Mouse (Mus musculus) frontal cortex, postnatal 10 days (tissue): ENCODE measurements around the gene Galnt16.

Source experiments
- DNase-seq, 2 experiments: peaks; one replicate each; pipeline ENCODE4 v3.0.0; 2022; ENCODE audit warnings: low spot score in 2 of 2, mixed read lengths in 1 of 2

Gene Galnt16

DNA sequence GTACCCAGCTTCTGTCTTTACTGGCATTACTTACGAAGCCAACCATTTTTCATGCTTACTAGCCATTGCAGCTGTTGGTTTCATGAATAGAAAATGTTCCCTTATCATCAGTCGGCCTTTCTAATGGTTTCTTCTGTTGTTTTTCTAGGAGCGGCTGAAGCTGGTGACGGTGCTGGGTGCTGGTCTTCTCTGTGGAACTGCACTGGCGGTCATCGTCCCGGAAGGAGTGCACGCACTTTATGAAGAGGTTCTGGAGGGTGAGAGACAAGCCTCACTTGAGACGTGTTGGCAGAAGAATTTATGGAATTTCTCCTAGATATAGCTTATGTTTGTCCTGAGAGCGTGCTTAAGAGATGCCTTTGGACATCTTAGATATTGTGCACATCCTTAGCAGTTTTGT is 144.2 kb downstream of the Galnt16 start:
- DNase-seq = no peak

DNA sequence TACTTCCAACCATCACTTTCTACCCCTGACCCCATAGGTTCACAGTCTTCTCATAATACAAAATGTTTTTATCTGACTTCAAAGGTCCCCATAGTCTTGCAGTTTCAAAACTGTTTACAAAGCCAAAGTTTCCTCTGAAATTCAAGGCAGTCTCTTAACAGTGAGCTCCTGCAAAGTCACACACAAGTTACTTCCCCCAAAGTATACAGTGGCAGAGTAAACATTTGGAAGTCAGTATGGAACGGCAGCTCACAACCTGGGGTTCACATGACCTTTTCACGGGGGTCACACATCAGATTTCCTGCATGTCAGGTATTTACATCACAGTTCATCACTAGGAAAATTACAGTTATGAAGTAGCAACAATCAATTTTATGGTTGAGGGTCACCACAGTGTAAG is 145.9 kb downstream of the Galnt16 start:
- no peak for DNase-seq

DNA sequence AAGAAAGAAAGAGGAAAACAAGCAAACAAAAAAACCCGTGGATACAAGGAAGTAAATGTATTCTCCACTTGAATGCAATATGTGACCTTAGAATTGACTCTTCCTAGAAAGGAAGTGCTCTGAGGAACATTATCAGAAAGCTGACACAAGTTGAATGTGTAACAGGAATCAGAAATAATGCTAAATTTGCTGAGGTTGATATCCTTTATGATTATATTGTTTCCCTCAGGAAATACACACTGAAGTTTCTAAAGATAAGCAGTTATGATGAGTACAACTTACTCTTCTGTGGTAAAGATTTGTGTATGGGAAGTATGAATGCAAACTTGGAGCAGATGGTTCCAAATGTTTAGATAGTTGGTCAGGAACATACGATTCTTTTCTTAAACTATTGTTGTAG is 150.3 kb downstream of the Galnt16 start:
- no peak for DNase-seq

DNA sequence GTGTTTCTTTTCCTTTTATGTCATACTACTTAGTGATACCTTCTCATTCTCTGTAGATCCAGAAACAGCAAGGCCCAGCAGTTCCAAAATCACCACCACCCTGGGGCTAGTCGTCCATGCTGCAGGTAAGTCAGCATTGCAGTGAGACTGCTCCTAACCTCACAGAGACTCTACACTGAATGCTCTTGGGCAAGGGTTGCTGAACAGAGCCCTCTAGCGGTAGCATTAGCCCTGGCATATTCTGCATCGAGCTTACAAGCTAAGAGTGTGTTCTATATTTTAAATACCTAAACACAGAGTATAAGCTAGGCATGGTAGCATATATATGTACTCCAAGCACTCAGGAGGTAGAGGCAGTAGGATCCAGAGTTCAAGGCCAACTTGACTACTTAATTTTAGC is 155.1 kb downstream of the Galnt16 start:
- DNase-seq = peak in 1 of 2 experiments; percentile 45
